Comparison of ENCODE assay signal across 8 mouse cellular contexts in genomic region chr16:34573151-34573802, GRCm38 (mm10). TPM values are rescaled to one million over a fixed set of nuclear protein-coding genes. Genes with fewer than 3 reads are reported as not detected.
DNase-seq lines count a peak whose midpoint lies in the region; ATAC-seq and TF ChIP-seq lines count a peak whose summit lies in the region.

TSS of gene Kalrn (minus strand) at chr16:34573532.

- peak; percentile 20 for DNase-seq in CD4-positive helper T cell, adult 2 months (ENCODE audit: low read depth, low spot score)
- DNase-seq in c-Kit-positive CD71-positive TER-119-negative erythroid progenitor cells, embryonic 14.5 days (ENCODE audit: low read depth) = peak; percentile 30
- DNase-seq in forebrain, embryonic 14.5 days (ENCODE audit: low spot score) = peak; percentile 95
- peak; percentile 93 to 95 for DNase-seq in heart, postnatal 10 days
- peak; percentile 90 to 95 for DNase-seq in kidney, postnatal 36 days
- peak; percentile 12 to 28 (median 22) for DNase-seq in liver, embryonic 14.5 days (ENCODE audit: low read depth in 3 of 3, low spot score in 3 of 3)
- DNase-seq in testis, postnatal 14 days (ENCODE audit: low spot score) = peak; percentile 82

- peak within 1 kb of the TSS; percentile 99 for H3K27ac ChIP-seq in forebrain, embryonic 14.5 days (ENCODE audit: low read depth, low read length)
- H3K27ac ChIP-seq in liver, embryonic 14.5 days = no peak within 1 kb of the TSS
- H3K27ac ChIP-seq in neural tube, embryonic 13.5 days (replicated peaks) = peak within 1 kb of the TSS; percentile 98

- TF ChIP-seq EP300 in liver, embryonic 14.5 days (IDR thresholded peaks at IDR 0.05; ENCODE audit: low read depth) = no peak

- ATAC-seq in forebrain, embryonic 14.5 days = peak; percentile 89
- peak; percentile 63; the same call in 1 of the 2 replicates for ATAC-seq in liver, embryonic 14.5 days (ENCODE audit: insufficient read depth)
- ATAC-seq in neural tube, embryonic 13.5 days (ENCODE audit: low read depth) = peak; percentile 92

- peak within 1 kb of the TSS; percentile 92 for H3K4me3 ChIP-seq in forebrain, embryonic 14.5 days (ENCODE audit: low read depth, low read length)
- H3K4me3 ChIP-seq in liver, embryonic 14.5 days (ENCODE audit: insufficient read depth in 1 of 2, low read depth in 2 of 2, low read length in 2 of 2) = peak within 1 kb of the TSS; percentile 48 to 51
- peak within 1 kb of the TSS; percentile 93 for H3K4me3 ChIP-seq in neural tube, embryonic 13.5 days

- H3K4me2 ChIP-seq in forebrain, embryonic 14.5 days (ENCODE audit: low read length) = peak within 1 kb of the TSS; percentile 95
- H3K4me2 ChIP-seq in liver, embryonic 14.5 days (ENCODE audit: low read depth) = peak within 1 kb of the TSS; percentile 61
- peak within 1 kb of the TSS; percentile 72 for H3K4me2 ChIP-seq in neural tube, embryonic 13.5 days

- intact Hi-C loops in heart, postnatal 10 days (cut with DNase I) = loop anchor here (2.0 to 5.0 kb wide), 3 partner anchors 42 to 230 kb away; no protein-coding TSS in a partner anchor

- H3K4me1 ChIP-seq in forebrain, embryonic 14.5 days (ENCODE audit: control insufficient read depth, insufficient read depth, low read length) = peaks cover 25% of the 10 kb centered on the region
- H3K4me1 ChIP-seq in liver, embryonic 14.5 days (replicated peaks; ENCODE audit: control insufficient read depth in 2 of 2, insufficient read depth in 2 of 2, low read length in 1 of 2) = no peaks in the 10 kb centered on the region; a peak in 1 of 4 replicates
- peaks cover 38% of the 10 kb centered on the region for H3K4me1 ChIP-seq in neural tube, embryonic 13.5 days (replicated peaks)

- H3K9ac ChIP-seq in forebrain, embryonic 14.5 days (ENCODE audit: low read length) = peak within 1 kb of the TSS; percentile 99
- H3K9ac ChIP-seq in liver, embryonic 14.5 days (replicated peaks) = no peak within 1 kb of the TSS
- peak within 1 kb of the TSS; percentile 99 for H3K9ac ChIP-seq in neural tube, embryonic 13.5 days

- peak; percentile 57 for TF ChIP-seq CTCF in liver, embryonic 14.5 days (IDR thresholded peaks at IDR 0.05; ENCODE audit: low read depth)

- 1% methylated on average over 51 of the region's 84 CpGs for WGBS in forebrain, embryonic 14.5 days
- 0% methylated on average over 39 of the region's 84 CpGs for WGBS in liver, embryonic 14.5 days (ENCODE audit: insufficient replicate concordance)
- under 1% methylated on average over 49 of the region's 84 CpGs for WGBS in neural tube, embryonic 13.5 days

- no peaks in the 10 kb centered on the region for H3K27me3 ChIP-seq in forebrain, embryonic 14.5 days (replicated peaks; ENCODE audit: control insufficient read depth, insufficient read depth, low read length)
- H3K27me3 ChIP-seq in liver, embryonic 14.5 days (ENCODE audit: control insufficient read depth, insufficient read depth, low read length) = peaks cover 44% of the 10 kb centered on the region
- no peaks in the 10 kb centered on the region for H3K27me3 ChIP-seq in neural tube, embryonic 13.5 days

- H3K9me3 ChIP-seq in forebrain, embryonic 14.5 days (replicated peaks; ENCODE audit: control insufficient read depth, low read length) = no peaks in the 10 kb centered on the region
- no peaks in the 10 kb centered on the region for H3K9me3 ChIP-seq in liver, embryonic 14.5 days (ENCODE audit: control insufficient read depth, low read length)
- 0 out of 2 replicates have a peak, but pooled peaks cover 6% of the 10 kb centered on the region for H3K9me3 ChIP-seq in neural tube, embryonic 13.5 days

- H3K36me3 ChIP-seq in forebrain, embryonic 14.5 days (ENCODE audit: control insufficient read depth, insufficient read depth, low read length) = no peaks in the 10 kb centered on the region
- H3K36me3 ChIP-seq in liver, embryonic 14.5 days (replicated peaks; ENCODE audit: control insufficient read depth, insufficient read depth, low read depth) = no peaks in the 10 kb centered on the region
- no peaks in the 10 kb centered on the region for H3K36me3 ChIP-seq in neural tube, embryonic 13.5 days

RNA-seq across cellular contexts. Expression of gene Kalrn, which starts in this region (rescaled TPM):
- 19.7 and 26.2 TPM in 2 replicates for polyA plus RNA-seq in forebrain, embryonic 14.5 days (2014; fragmentation: Nextera tagmentation; extraction: Ambion mirVana)
- total RNA-seq in heart, postnatal 10 days (2021) = 10 to 100 TPM; 30.7 to 35.7 TPM
- polyA plus RNA-seq in liver, embryonic 14.5 days (2012; rRNA removed) = 5.1 and 7.2 TPM in 2 replicates
- 8.5 and 11.6 TPM in 2 replicates for polyA plus RNA-seq in liver, embryonic 14.5 days (2014; fragmentation: Nextera tagmentation; extraction: Ambion mirVana)
- polyA plus RNA-seq in neural tube, embryonic 13.5 days (2015; fragmentation: Nextera tagmentation; extraction: Ambion mirVana) = 23.9 and 25.1 TPM in 2 replicates

Comparison
In these comparisons a context has a peak if more than half of its experiments do, and no peak if none do; other contexts are left out.
1. DNase-seq: peak in every context shown above with its lines; median percentile 95 in forebrain, embryonic 14.5 days; 94 in heart, postnatal 10 days; 92 in kidney, postnatal 36 days; 82 in testis, postnatal 14 days; 30 in c-Kit-positive CD71-positive TER-119-negative erythroid progenitor cells, embryonic 14.5 days; 22 in liver, embryonic 14.5 days; 20 in CD4-positive helper T cell, adult 2 months.